Mouse (Mus musculus): Measurements from ENCODE around the gene Dmap1. TPM values are rescaled to one million over a fixed set of nuclear protein-coding genes. Genes with fewer than 3 reads are reported as not detected.

Dmap1 gene
- polyA plus RNA-seq, 1 experiment from 2014 or later = 56.1 TPM

DNA sequence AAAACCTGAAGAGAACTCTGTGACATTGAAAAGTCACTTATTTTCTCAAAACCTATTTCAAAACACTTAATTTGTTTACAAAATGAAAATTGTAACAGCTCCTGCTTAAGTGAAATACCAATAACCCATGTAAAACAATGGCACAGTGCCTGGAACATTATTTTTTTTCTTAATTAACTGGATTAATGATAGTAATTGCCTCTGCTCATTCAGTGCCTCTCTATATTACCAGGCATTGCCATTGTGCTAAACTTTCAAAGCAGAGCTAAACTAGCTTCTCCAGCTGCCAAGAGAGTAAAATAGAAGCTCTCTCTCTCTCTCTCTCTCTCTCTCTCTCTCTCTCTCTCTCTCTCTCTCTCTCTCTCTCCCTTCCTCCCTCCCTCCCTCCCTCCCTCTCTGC, 390 bp upstream of the Dmap1 start:
- ATAC-seq (ENCODE audit: low read depth) = peak; percentile 36
- H3K9ac ChIP-seq (ENCODE audit: low read length) = peak overlapping the region; percentile 88
- H3K36me3 ChIP-seq (ENCODE audit: control insufficient read depth, insufficient read depth, low read length) = peaks cover 26% of the 10 kb centered on the region

GRCm38 (mm10) chr4:117680963-117681362, 1.1 kb downstream of the Dmap1 start:
- Histone ChIP-seq H3K4me1 (replicated peaks; ENCODE audit: control insufficient read depth, insufficient read depth, low read length) (peaks cover 5% of the 10 kb centered on the region), H3K4me2 (ENCODE audit: low read depth, low read length) (peak overlapping the region; percentile 80), H3K27ac (ENCODE audit: low read length) (no peak overlapping the region), H3K36me3 (ENCODE audit: control insufficient read depth, insufficient read depth, low read length) (peaks cover 33% of the 10 kb centered on the region), H3K9me3 (ENCODE audit: control insufficient read depth, low read length) (no peaks in the 10 kb centered on the region), H3K9ac (ENCODE audit: low read length) (peak overlapping the region; percentile 88; the same call in 1 of the 2 replicates), H3K4me3 (ENCODE audit: low read length) (peak overlapping the region; percentile 92), H3K27me3 (ENCODE audit: control insufficient read depth, insufficient read depth, low read depth, low read length) (no peaks in the 10 kb centered on the region)
- no peak for ATAC-seq (ENCODE audit: low read depth)
- WGBS = 67% methylated on average over 6 of the region's 6 CpGs

More for the DNA sequence above, 390 bp upstream of the Dmap1 start:
- Histone ChIP-seq H3K27ac (ENCODE audit: low read length) (no peak overlapping the region), H3K4me1 (replicated peaks; ENCODE audit: control insufficient read depth, insufficient read depth, low read length) (peaks cover 5% of the 10 kb centered on the region), H3K4me3 (ENCODE audit: low read length) (peak overlapping the region; percentile 92), H3K27me3 (ENCODE audit: control insufficient read depth, insufficient read depth, low read depth, low read length) (no peaks in the 10 kb centered on the region), H3K9me3 (ENCODE audit: control insufficient read depth, low read length) (no peaks in the 10 kb centered on the region), H3K4me2 (ENCODE audit: low read depth, low read length) (peak overlapping the region; percentile 80)

GRCm38 (mm10) chr4:117676903-117677302, 5.2 kb downstream of the Dmap1 start:
- no peak for ATAC-seq (ENCODE audit: low read depth)
- Histone ChIP-seq H3K27ac (ENCODE audit: low read length) (no peak overlapping the region), H3K9ac (ENCODE audit: low read length) (no peak overlapping the region), H3K36me3 (ENCODE audit: control insufficient read depth, insufficient read depth, low read length) (peaks cover 60% of the 10 kb centered on the region), H3K4me1 (replicated peaks; ENCODE audit: control insufficient read depth, insufficient read depth, low read length) (peaks cover 5% of the 10 kb centered on the region), H3K4me2 (ENCODE audit: low read depth, low read length) (no peak overlapping the region), H3K9me3 (ENCODE audit: control insufficient read depth, low read length) (no peaks in the 10 kb centered on the region), H3K4me3 (ENCODE audit: low read length) (no peak overlapping the region), H3K27me3 (ENCODE audit: control insufficient read depth, insufficient read depth, low read depth, low read length) (no peaks in the 10 kb centered on the region)
- WGBS = 10% methylated on average over 3 of the region's 3 CpGs

DNA sequence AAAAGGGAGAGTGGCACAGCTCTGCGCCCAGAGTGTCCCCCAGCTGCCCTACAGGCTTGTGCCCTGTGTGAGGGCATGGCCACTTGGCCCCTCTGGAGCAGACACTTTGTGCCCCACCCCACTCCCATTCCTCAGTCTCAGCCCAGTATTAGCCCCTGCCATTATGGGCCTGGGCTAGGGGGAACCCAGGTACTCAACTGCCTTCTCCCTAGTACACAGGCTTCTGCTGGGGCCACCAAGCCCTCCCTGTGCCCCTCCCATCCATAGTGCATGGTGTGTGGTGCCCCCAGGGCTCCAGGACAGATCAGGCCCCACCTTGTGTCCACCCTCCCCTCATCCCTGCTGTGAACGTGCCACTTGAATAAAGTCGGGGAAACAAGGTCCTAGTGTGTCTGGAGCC, 8.2 kb downstream of the Dmap1 start:
- Histone ChIP-seq H3K4me1 (replicated peaks; ENCODE audit: control insufficient read depth, insufficient read depth, low read length) (no peaks in the 10 kb centered on the region), H3K4me3 (ENCODE audit: low read length) (no peak overlapping the region), H3K36me3 (ENCODE audit: control insufficient read depth, insufficient read depth, low read length) (peaks cover 45% of the 10 kb centered on the region), H3K9me3 (ENCODE audit: control insufficient read depth, low read length) (no peaks in the 10 kb centered on the region), H3K4me2 (ENCODE audit: low read depth, low read length) (no peak overlapping the region), H3K9ac (ENCODE audit: low read length) (no peak overlapping the region), H3K27me3 (ENCODE audit: control insufficient read depth, insufficient read depth, low read depth, low read length) (no peaks in the 10 kb centered on the region), H3K27ac (ENCODE audit: low read length) (no peak overlapping the region)
- ATAC-seq (ENCODE audit: low read depth) = no peak
- WGBS = 81% methylated on average over 3 of the region's 3 CpGs

- peaks cover 31% of the 10 kb centered on the region for H3K36me3 ChIP-seq (ENCODE audit: control insufficient read depth, insufficient read depth, low read length)
- ATAC-seq (ENCODE audit: low read depth) = no peak
These were observed 10.0 kb downstream of the Dmap1 start for GRCm38 (mm10) chr4:117672042-117672441.

DNA sequence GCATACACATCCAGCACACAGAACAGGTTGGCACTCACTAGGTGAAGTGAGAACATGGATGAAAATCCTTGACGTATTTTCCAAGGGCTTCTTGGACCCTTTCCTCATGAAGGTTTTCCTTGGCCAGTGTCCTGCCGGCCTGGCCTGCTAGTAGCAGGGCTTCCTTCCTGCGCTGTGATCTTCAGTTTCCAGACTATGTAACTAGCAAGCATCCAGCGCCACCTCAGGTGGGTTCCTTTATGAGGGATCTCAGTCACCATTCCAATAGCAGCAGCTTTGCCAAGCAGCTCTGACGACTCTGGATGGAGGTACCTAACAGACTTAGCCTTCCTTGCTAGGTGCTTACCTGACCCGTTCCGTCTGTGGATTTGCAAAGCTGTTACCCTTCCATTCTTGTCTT, 12.2 kb downstream of the Dmap1 start:
- Histone ChIP-seq H3K4me2 (ENCODE audit: low read depth, low read length) (no peak overlapping the region), H3K9me3 (ENCODE audit: control insufficient read depth, low read length) (no peaks in the 10 kb centered on the region), H3K36me3 (ENCODE audit: control insufficient read depth, insufficient read depth, low read length) (peaks cover 18% of the 10 kb centered on the region), H3K9ac (ENCODE audit: low read length) (no peak overlapping the region), H3K4me1 (replicated peaks; ENCODE audit: control insufficient read depth, insufficient read depth, low read length) (no peaks in the 10 kb centered on the region), H3K4me3 (ENCODE audit: low read length) (no peak overlapping the region), H3K27me3 (ENCODE audit: control insufficient read depth, insufficient read depth, low read depth, low read length) (no peaks in the 10 kb centered on the region), H3K27ac (ENCODE audit: low read length) (no peak overlapping the region)
- no peak for ATAC-seq (ENCODE audit: low read depth)
- WGBS = 73% methylated on average over 7 of the region's 7 CpGs

More at GRCm38 (mm10) chr4:117672042-117672441, 10.0 kb downstream of the Dmap1 start:
- Histone ChIP-seq H3K4me3 (ENCODE audit: low read length) (no peak overlapping the region), H3K9me3 (ENCODE audit: control insufficient read depth, low read length) (no peaks in the 10 kb centered on the region), H3K27ac (ENCODE audit: low read length) (no peak overlapping the region), H3K4me1 (replicated peaks; ENCODE audit: control insufficient read depth, insufficient read depth, low read length) (no peaks in the 10 kb centered on the region), H3K27me3 (ENCODE audit: control insufficient read depth, insufficient read depth, low read depth, low read length) (no peaks in the 10 kb centered on the region), H3K4me2 (ENCODE audit: low read depth, low read length) (no peak overlapping the region), H3K9ac (ENCODE audit: low read length) (no peak overlapping the region)
- 68% methylated on average over 9 of the region's 9 CpGs for WGBS

DNA sequence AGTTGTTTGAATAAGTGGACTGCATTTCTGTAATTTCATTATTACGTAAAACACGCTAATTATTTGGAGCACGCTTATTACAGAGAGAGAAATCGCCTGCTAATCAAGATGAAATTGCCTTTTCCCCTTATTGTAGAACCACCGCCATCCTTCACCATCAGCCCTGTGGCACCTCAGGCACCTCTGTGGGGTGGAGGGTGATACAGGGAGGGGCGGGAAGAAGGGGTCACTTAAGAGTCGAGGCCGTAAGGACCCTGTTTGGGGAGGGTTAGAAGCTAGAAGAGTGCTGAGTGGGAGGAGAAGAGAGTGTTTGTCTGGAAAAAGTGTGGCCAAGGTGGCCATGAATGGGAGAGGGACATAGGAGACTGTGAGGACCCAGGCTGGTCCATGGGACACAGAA, 16.0 kb downstream of the Dmap1 start:
- Histone ChIP-seq H3K4me1 (replicated peaks; ENCODE audit: control insufficient read depth, insufficient read depth, low read length) (no peaks in the 10 kb centered on the region), H3K9me3 (ENCODE audit: control insufficient read depth, low read length) (no peaks in the 10 kb centered on the region), H3K27me3 (ENCODE audit: control insufficient read depth, insufficient read depth, low read depth, low read length) (no peaks in the 10 kb centered on the region), H3K4me3 (ENCODE audit: low read length) (no peak overlapping the region), H3K9ac (ENCODE audit: low read length) (no peak overlapping the region), H3K36me3 (ENCODE audit: control insufficient read depth, insufficient read depth, low read length) (no peaks in the 10 kb centered on the region), H3K27ac (ENCODE audit: low read length) (no peak overlapping the region), H3K4me2 (ENCODE audit: low read depth, low read length) (no peak overlapping the region)
- ATAC-seq (ENCODE audit: low read depth) = no peak
- 73% methylated on average over 8 of the region's 8 CpGs for WGBS

DNA sequence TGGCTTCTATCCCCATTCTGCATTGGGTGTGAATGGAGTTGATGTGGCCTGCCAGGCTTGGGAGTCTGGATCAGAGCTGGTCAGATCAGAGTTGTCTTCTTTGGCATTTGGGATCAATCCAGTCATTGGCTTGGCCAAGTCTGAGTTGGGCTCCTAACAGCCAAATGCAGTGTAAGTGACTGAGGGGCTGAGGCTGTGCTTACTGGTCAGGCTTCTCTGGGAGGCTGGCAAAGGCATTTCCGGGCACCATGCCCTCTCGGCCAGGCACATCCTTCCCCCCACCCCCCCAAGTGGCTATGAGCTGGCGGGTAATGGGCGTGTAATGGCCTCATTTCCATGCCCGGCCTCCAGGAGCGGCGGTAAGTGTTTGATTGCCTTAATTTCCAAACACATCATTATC, 16.5 kb downstream of the Dmap1 start:
- Histone ChIP-seq H3K9me3 (ENCODE audit: control insufficient read depth, low read length) (no peaks in the 10 kb centered on the region), H3K27me3 (ENCODE audit: control insufficient read depth, insufficient read depth, low read depth, low read length) (no peaks in the 10 kb centered on the region), H3K4me1 (replicated peaks; ENCODE audit: control insufficient read depth, insufficient read depth, low read length) (no peaks in the 10 kb centered on the region), H3K9ac (ENCODE audit: low read length) (no peak overlapping the region), H3K4me3 (ENCODE audit: low read length) (no peak overlapping the region), H3K27ac (ENCODE audit: low read length) (no peak overlapping the region), H3K36me3 (ENCODE audit: control insufficient read depth, insufficient read depth, low read length) (no peaks in the 10 kb centered on the region), H3K4me2 (ENCODE audit: low read depth, low read length) (no peak overlapping the region)
- ATAC-seq (ENCODE audit: low read depth) = peak; percentile 38; the same call in 1 of the 2 replicates
- 82% methylated on average over 7 of the region's 7 CpGs for WGBS

GRCm38 (mm10) chr4:117664411-117665137, 17.5 kb downstream of the Dmap1 start:
- no peak overlapping the region for H3K4me2 ChIP-seq (ENCODE audit: low read depth, low read length)
- no peak overlapping the region for H3K9ac ChIP-seq (ENCODE audit: low read length)
- WGBS = 90% methylated on average over 10 of the region's 10 CpGs
- ATAC-seq (ENCODE audit: low read depth) = no peak
- H3K36me3 ChIP-seq (ENCODE audit: control insufficient read depth, insufficient read depth, low read length) = no peaks in the 10 kb centered on the region; the same call in 1 of the 2 replicates
- H3K27ac ChIP-seq (ENCODE audit: low read length) = no peak overlapping the region
- H3K4me1 ChIP-seq (replicated peaks; ENCODE audit: control insufficient read depth, insufficient read depth, low read length) = no peaks in the 10 kb centered on the region
- H3K4me3 ChIP-seq (ENCODE audit: low read length) = no peak overlapping the region
- no peaks in the 10 kb centered on the region for H3K9me3 ChIP-seq (ENCODE audit: control insufficient read depth, low read length)
- H3K27me3 ChIP-seq (ENCODE audit: control insufficient read depth, insufficient read depth, low read depth, low read length) = no peaks in the 10 kb centered on the region
